Mouse (Mus musculus) lung, postnatal 0 days (tissue): Measurements from ENCODE around the gene Plekha1. TPM values are rescaled to one million over a fixed set of nuclear protein-coding genes. Genes with fewer than 3 reads are reported as not detected.

Experiments
- ATAC-seq: fragments of 200-750 bp; cut with Nextera tagmentation; 2 replicates; pipeline ENCODE4 v1.8.0; 2017; ENCODE audit warnings: moderate library complexity
- DNase-seq: peaks from one replicate; pipeline ENCODE4 v3.0.0-alpha.2; 2016; ENCODE audit warnings: low spot score
- H3K27ac ChIP-seq: fragments of 300-500 bp; sonication (generic); 2 replicates; pipeline ENCODE4 v1.5.1; 2014; ENCODE audit warnings: antibody characterized with exemption, mild to moderate bottlenecking, low read length, mixed read lengths
- H3K27me3 ChIP-seq: fragments of 300-500 bp; sonication (generic); replicated peaks from 2 replicates; pipeline ENCODE4 v1.6.1; 2014; ENCODE audit warnings: low read length, mixed read lengths; ENCODE audit not compliant: insufficient read depth
- H3K36me3 ChIP-seq: fragments of 300-500 bp; sonication (generic); 2 replicates; pipeline ENCODE4 v1.6.1; 2014; ENCODE audit warnings: low read length, mixed read lengths; ENCODE audit not compliant: insufficient read depth
- H3K4me1 ChIP-seq: fragments of 300-500 bp; sonication (generic); 2 replicates; pipeline ENCODE4 v1.6.1; 2014; ENCODE audit warnings: antibody characterized with exemption, low read depth, low read length, mixed read lengths; ENCODE audit not compliant: insufficient read depth
- H3K4me2 ChIP-seq: fragments of 300-500 bp; sonication (generic); replicated peaks from 2 replicates; pipeline ENCODE4 v1.6.1; 2014; ENCODE audit warnings: low read depth, mild to moderate bottlenecking, low read length, moderate library complexity, mixed read lengths
- H3K4me3 ChIP-seq: fragments of 300-500 bp; sonication (generic); 2 replicates; pipeline ENCODE4 v1.5.1; 2014; ENCODE audit warnings: low read depth, low read length
- H3K9ac ChIP-seq: fragments of 300-500 bp; sonication (generic); replicated peaks from 2 replicates; pipeline ENCODE4 v1.6.1; 2014; ENCODE audit warnings: low read depth, mild to moderate bottlenecking
- H3K9me3 ChIP-seq: fragments of 300-500 bp; sonication (generic); 2 replicates; pipeline ENCODE4 v1.6.1; 2016; ENCODE audit warnings: low read length, mixed read lengths
- CTCF ChIP-seq: IDR thresholded peaks from 2 replicates; pipeline ENCODE4 v1.5.1; 2016; ENCODE audit warnings: antibody characterized with exemption, mild to moderate bottlenecking
- EP300 ChIP-seq: IDR thresholded peaks from 2 replicates; pipeline ENCODE4 v1.6.1; 2016; ENCODE audit warnings: antibody characterized with exemption, mild to moderate bottlenecking, control low read depth
- WGBS: fragments of 180-500 bp; shearing (Covaris S2); extraction: QIAGEN DNeasy Blood & Tissue Kit; methylation state at CpG from one replicate; pipeline ENCODE4 v1.1.7; 2014; 5-methylcytosine and 5-hydroxymethylcytosine counted together
- polyA plus RNA-seq: library from polyadenylated mRNA; unstranded; fragments of >200 nt; fragmentation: Nextera tagmentation; extraction: Ambion mirVana; gene quantifications from 2 replicates; pipeline ENCODE4 v1.2.1, GENCODE M21; 2015

The Plekha1 gene
- polyA plus RNA-seq, 1 experiment from 2014 or later, result 74.5 TPM

DNA sequence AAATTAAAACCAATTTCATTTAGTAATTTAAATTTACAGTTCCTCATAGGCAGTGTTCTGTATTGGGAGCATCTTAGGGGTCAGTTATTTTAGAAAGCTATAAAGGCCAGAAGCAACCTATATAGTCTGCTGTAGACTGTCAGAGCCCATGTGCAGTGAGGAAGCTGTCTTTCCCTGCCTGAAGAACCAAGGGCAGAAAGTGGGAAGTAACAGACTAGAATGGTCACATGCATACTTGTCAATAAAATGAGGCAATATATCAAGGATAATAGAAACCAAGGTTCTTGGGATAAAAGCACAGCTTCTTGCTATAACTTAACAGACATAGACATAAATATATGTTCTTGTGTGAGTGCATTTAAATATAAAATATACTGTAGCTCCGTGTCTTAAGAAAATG lies 37.4 kb downstream of the Plekha1 start:
- H3K27ac ChIP-seq, result no peak overlapping the region
- WGBS, result 91% methylated on average over 1 of the region's 1 CpGs
- H3K36me3 ChIP-seq, result peaks cover 14% of the 10 kb centered on the region; the same call in 1 of the 2 replicates
- no peaks in the 10 kb centered on the region for H3K9me3 ChIP-seq
- no peak overlapping the region for H3K4me2 ChIP-seq
- no peak overlapping the region for H3K9ac ChIP-seq
- H3K4me1 ChIP-seq, result no peaks in the 10 kb centered on the region
- no peak overlapping the region for H3K4me3 ChIP-seq
- DNase-seq, result no peak
- no peaks in the 10 kb centered on the region for H3K27me3 ChIP-seq
- no peak for ATAC-seq
- TF ChIP-seq EP300 (no peak), CTCF (no peak)

DNA sequence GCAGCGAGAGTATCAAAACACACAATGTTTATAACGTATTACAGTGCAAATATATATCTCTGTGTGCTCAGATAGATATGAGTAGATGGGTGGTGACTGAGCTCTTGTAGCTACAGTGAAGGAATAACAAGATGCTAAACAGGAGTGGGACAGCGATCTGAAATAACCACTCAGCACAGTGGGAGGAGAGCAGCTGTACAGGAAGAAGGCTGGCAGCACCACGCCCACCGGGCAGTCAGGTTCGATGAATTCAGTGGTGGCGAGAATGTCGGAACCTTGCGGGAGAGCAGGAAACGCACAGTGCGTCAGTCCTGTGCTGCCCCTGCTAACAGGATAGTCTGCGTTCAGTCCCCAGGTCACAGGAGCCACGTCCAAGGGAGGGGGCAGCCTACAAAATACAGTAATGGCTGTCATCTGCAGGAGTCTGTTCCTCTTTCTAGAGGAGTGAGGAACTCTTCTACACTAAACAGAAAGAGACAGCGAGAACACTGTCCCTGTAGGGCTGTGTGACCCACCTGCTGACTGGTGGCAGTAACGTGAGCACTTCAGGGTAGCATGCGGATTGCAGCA lies 38.0 kb downstream of the Plekha1 start:
- H3K27ac ChIP-seq, result no peak overlapping the region
- no peak overlapping the region for H3K4me2 ChIP-seq
- H3K9me3 ChIP-seq, result no peaks in the 10 kb centered on the region
- no peaks in the 10 kb centered on the region for H3K4me1 ChIP-seq
- DNase-seq, result no peak
- H3K36me3 ChIP-seq, result peaks cover 13% of the 10 kb centered on the region; the same call in 1 of the 2 replicates
- TF ChIP-seq CTCF (no peak), EP300 (no peak)
- no peak overlapping the region for H3K4me3 ChIP-seq
- H3K9ac ChIP-seq, result no peak overlapping the region
- no peak for ATAC-seq
- WGBS, result 76% methylated on average over 16 of the region's 16 CpGs
- no peaks in the 10 kb centered on the region for H3K27me3 ChIP-seq

DNA sequence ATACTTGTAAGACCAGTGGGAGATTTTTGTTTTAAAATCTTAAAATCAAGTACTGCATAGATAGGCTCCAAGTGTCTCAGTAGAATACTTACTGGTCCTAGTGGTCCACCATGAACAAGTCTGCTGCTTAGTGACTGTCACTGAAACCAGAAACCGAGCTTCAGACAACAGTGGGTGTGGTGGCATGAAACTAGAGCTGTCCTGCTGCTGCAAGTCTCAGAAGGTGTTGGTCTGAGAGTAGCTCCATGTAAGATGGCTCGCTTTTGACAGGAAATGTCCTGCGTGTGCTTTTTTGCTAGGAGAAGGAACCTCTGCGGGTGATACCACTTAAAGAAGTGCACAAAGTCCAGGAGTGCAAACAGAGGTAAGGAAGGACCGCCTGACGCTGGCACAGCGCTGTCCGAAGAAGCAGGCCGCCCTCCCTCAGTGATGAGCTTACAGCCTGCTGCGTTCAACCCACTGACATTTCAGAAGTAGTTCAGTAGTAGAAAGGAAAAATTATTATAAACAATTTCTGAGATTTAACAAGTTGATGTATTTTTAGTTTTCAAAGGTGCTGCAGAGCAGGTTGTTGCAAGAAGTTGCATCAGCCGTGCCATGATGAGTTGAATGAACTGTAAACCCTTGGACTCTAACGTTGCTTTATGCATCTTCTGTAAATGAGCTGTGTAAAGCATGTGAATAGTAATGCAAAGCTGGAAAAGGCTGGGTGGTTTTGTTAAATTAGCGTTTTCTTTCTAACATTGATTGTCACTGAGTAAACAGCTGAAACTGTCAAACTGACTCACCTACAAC lies 39.2 kb downstream of the Plekha1 start:
- no peaks in the 10 kb centered on the region for H3K4me1 ChIP-seq
- H3K4me2 ChIP-seq, result no peak overlapping the region
- no peak overlapping the region for H3K27ac ChIP-seq
- TF ChIP-seq CTCF, result no peak
- TF ChIP-seq EP300, result no peak
- H3K27me3 ChIP-seq, result no peaks in the 10 kb centered on the region
- H3K9me3 ChIP-seq, result no peaks in the 10 kb centered on the region
- H3K9ac ChIP-seq, result no peak overlapping the region
- H3K4me3 ChIP-seq, result no peak overlapping the region
- ATAC-seq (no peak), DNase-seq (no peak)
- H3K36me3 ChIP-seq, result peaks cover 13% of the 10 kb centered on the region; the same call in 1 of the 2 replicates
- WGBS, result 82% methylated on average over 13 of the region's 13 CpGs

DNA sequence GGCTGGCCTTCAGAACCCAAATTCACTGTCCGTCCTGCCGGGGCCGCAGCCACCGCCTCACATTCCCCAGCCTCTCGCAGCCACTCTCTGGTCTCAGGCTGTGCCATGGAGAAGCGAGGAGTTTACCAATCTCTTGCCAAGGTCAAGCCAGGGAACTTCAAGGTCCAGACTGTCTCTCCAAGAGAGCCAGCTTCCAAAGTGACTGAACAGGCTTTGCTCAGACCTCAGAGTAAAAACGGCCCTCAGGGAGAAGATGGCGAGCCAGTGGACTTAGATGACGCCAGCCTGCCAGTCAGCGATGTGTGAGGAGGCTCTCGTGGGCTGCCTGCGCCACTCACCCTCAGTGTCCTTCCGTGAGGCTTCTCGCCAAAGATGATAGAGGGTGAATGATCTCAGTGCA lies 45.3 kb downstream of the Plekha1 start:
- no peak overlapping the region for H3K27ac ChIP-seq
- H3K9ac ChIP-seq, result no peak overlapping the region
- 85% methylated on average over 14 of the region's 14 CpGs for WGBS
- H3K4me2 ChIP-seq, result no peak overlapping the region
- no peaks in the 10 kb centered on the region; the same call in 1 of the 2 replicates for H3K36me3 ChIP-seq
- no peaks in the 10 kb centered on the region for H3K27me3 ChIP-seq
- no peaks in the 10 kb centered on the region for H3K9me3 ChIP-seq
- ATAC-seq (no peak), DNase-seq (no peak)
- no peaks in the 10 kb centered on the region for H3K4me1 ChIP-seq
- H3K4me3 ChIP-seq, result no peak overlapping the region
- TF ChIP-seq EP300, result no peak

DNA sequence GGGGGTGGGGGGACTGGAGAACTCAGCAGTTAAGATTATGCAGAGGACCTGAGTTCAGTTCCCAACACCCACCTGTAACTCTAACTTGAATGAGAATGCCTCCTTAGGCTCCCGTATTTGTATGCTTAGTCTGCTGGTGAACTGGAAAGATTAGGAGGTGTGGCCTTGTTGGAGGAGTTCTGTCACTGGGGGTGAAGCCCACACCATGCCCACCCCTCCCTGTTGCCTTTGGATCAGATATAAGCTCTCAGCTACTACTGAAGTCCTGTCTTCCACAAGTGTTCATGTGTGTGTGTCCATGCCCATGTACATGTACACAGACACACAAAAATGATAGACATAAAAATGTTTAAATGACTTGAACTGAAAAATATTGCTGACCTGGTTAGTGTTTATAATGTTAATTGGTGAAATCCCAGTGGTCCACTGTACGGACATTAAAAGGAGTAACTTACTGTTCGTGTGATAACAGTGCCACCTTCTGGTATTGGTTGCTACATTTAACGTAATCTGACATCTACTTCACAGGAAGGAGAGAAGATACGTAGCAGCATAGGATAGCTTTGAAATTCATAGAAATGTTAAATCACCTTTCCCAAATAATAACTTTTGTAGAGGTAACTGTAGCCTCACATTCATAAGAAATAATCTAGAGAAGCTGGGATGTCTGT lies 49.3 kb downstream of the Plekha1 start:
- peak; percentile 82 for TF ChIP-seq CTCF
- TF ChIP-seq EP300, result no peak
- Histone ChIP-seq H3K27me3 (no peaks in the 10 kb centered on the region), H3K27ac (no peak overlapping the region), H3K9me3 (no peaks in the 10 kb centered on the region), H3K4me2 (no peak overlapping the region), H3K4me1 (no peaks in the 10 kb centered on the region), H3K9ac (no peak overlapping the region), H3K4me3 (no peak overlapping the region), H3K36me3 (no peaks in the 10 kb centered on the region; the same call in 1 of the 2 replicates)
- DNase-seq (peak; percentile 72), ATAC-seq (no peak)
- 32% methylated on average over 5 of the region's 5 CpGs for whole genome bisulfite sequencing

DNA sequence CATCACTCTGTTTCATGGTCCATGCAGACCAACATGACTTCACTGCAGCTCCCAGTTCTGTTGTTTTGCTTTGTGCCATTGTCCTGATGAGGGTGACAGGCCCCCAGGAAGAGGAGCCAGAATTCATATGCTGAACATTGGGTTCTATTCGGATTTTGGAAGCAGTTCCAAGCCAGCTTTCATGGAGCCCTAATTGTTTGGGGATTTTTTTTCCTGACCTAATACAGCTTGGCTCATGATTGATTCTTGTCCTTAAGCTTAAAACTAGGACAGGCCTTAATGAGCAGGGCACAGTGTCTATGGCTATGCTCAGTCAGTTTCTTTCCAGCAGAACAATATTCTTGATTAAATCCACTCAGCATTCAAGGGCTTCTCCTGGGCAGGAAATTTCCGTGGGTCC lies 52.7 kb downstream of the Plekha1 start:
- WGBS, result 56% methylated on average over 2 of the region's 2 CpGs
- no peak overlapping the region for H3K9ac ChIP-seq
- H3K4me2 ChIP-seq, result no peak overlapping the region
- no peaks in the 10 kb centered on the region for H3K27me3 ChIP-seq
- ATAC-seq, result no peak
- no peaks in the 10 kb centered on the region for H3K4me1 ChIP-seq
- no peak overlapping the region for H3K4me3 ChIP-seq
- H3K27ac ChIP-seq, result no peak overlapping the region
- H3K9me3 ChIP-seq, result no peaks in the 10 kb centered on the region
- H3K36me3 ChIP-seq, result no peaks in the 10 kb centered on the region
- TF ChIP-seq CTCF, result no peak
- TF ChIP-seq EP300, result no peak
- no peak for DNase-seq
